Mouse (Mus musculus) embryo, embryonic 11 days (tissue): ENCODE measurements around the gene Zkscan5.
"Not testable (repeated sequence)": the region's sequence is repeated elsewhere in the genome, so short reads cannot be mapped to it uniquely, and the experiment has no call there.

Source experiments
- DNase-seq: peaks from one replicate; pipeline ENCODE4 v3.0.0-alpha.2; 2015

Zkscan5 gene

GRCm38 (mm10) chr5:145214679-145215078, 10.3 kb downstream of the Zkscan5 start:
- DNase-seq, result no peak

GRCm38 (mm10) chr5:145217746-145218145, 13.4 kb downstream of the Zkscan5 start:
- DNase-seq, result no peak

GRCm38 (mm10) chr5:145218206-145218605, 13.8 kb downstream of the Zkscan5 start:
- no peak for DNase-seq

- no peak for DNase-seq
These were observed 14.3 kb downstream of the Zkscan5 start for GRCm38 (mm10) chr5:145218671-145219070.

- DNase-seq, result no peak
These were observed 15.6 kb downstream of the Zkscan5 start for GRCm38 (mm10) chr5:145219981-145220380.

- no peak for DNase-seq
These were observed 18.5 kb downstream of the Zkscan5 start for GRCm38 (mm10) chr5:145222840-145223239.

- no peak for DNase-seq
These were observed 19.0 kb downstream of the Zkscan5 start for GRCm38 (mm10) chr5:145223395-145223794.

- no peak for DNase-seq
These were observed 22.1 kb downstream of the Zkscan5 start for GRCm38 (mm10) chr5:145226453-145226852.

GRCm38 (mm10) chr5:145229283-145229682, 24.9 kb downstream of the Zkscan5 start:
- not testable (repeated sequence) for DNase-seq

- no peak for DNase-seq
These were observed 26.3 kb downstream of the Zkscan5 start for GRCm38 (mm10) chr5:145230641-145231040.

GRCm38 (mm10) chr5:145231367-145231871, 27.1 kb downstream of the Zkscan5 start, which contains the start of gene Zfp655:
Zfp655 (plus strand) TSS chr5:145231715.
- DNase-seq, result peak; percentile 96

- DNase-seq, result peak; percentile 41
These were observed 27.6 kb downstream of the Zkscan5 start for GRCm38 (mm10) chr5:145231893-145232411.

- DNase-seq, result peak; percentile 38
These were observed 30.3 kb downstream of the Zkscan5 start for GRCm38 (mm10) chr5:145234636-145235035.

- no peak for DNase-seq
These were observed 45.2 kb downstream of the Zkscan5 start for GRCm38 (mm10) chr5:145249520-145249919.
